Mouse (Mus musculus) C2C12 (cell line): ENCODE results near the gene Asb13. TPM values are rescaled to one million over a fixed set of nuclear protein-coding genes. Genes with fewer than 3 reads are reported as not detected.

Experiments
- H3K27me3 ChIP-seq: one replicate; pipeline ENCODE4 v1.6.1; 2011; ENCODE audit not compliant: control insufficient read depth, insufficient read depth, insufficient read length
- H3K36me3 ChIP-seq: one replicate; pipeline ENCODE4 v1.6.1; 2011; ENCODE audit not compliant: control insufficient read depth, insufficient read depth
- H3K4me3 ChIP-seq: one replicate; pipeline ENCODE4 v1.5.1; 2011; ENCODE audit warnings: mild to moderate bottlenecking, control low read depth; ENCODE audit not compliant: poor library complexity, insufficient read depth, severe bottlenecking
- H3K79me2 ChIP-seq: one replicate; pipeline ENCODE4 v1.6.1; 2011; ENCODE audit not compliant: control insufficient read depth, insufficient read depth
- H3K79me3 ChIP-seq: one replicate; pipeline ENCODE4 v1.6.1; 2011; ENCODE audit warnings: low read depth, control low read depth
- H3ac ChIP-seq: one replicate; pipeline ENCODE3; 2011; ENCODE audit warnings: low read depth; ENCODE audit not compliant: control insufficient read depth, insufficient read length
- CEBPB ChIP-seq: IDR thresholded peaks from one replicate; pipeline ENCODE4 v1.6.1; 2011; ENCODE audit warnings: low read depth, mild to moderate bottlenecking, control low read depth, moderate library complexity
- CTCF ChIP-seq: IDR thresholded peaks from one replicate; pipeline ENCODE4 v1.5.1; 2011; ENCODE audit not compliant: control insufficient read depth, insufficient read depth, insufficient read length
- FOSL1 ChIP-seq: IDR thresholded peaks from one replicate; pipeline ENCODE4 v1.8.0; 2011; ENCODE audit warnings: mild to moderate bottlenecking, low read length; ENCODE audit not compliant: poor library complexity, insufficient read depth, severe bottlenecking
- MAX ChIP-seq: IDR thresholded peaks from one replicate; pipeline ENCODE4 v1.6.1; 2011; ENCODE audit warnings: mild to moderate bottlenecking, control low read depth
- MYOD1 ChIP-seq: IDR thresholded peaks from one replicate; pipeline ENCODE4 v1.6.1; 2011; ENCODE audit warnings: low read depth; ENCODE audit not compliant: control insufficient read depth, insufficient read length
- MYOG ChIP-seq: IDR thresholded peaks from one replicate; pipeline ENCODE4 v1.6.1; 2011; ENCODE audit not compliant: control insufficient read depth, insufficient read length; ENCODE audit errors: extremely low read depth
- USF1 ChIP-seq: IDR thresholded peaks from one replicate; pipeline ENCODE4 v1.6.1; 2011; ENCODE audit warnings: low read depth, mild to moderate bottlenecking, control low read depth, moderate library complexity
- polyA plus RNA-seq: library from polyadenylated mRNA; unstranded; fragments of >200 nt; fragmentation: generic; extraction: Trizol; gene quantifications from one replicate; pipeline ENCODE4 v1.2.1, GENCODE M21; 2012; ENCODE audit warnings: missing spikeins

Asb13 gene
- polyA plus RNA-seq, 1 experiment: 1.8 TPM

DNA sequence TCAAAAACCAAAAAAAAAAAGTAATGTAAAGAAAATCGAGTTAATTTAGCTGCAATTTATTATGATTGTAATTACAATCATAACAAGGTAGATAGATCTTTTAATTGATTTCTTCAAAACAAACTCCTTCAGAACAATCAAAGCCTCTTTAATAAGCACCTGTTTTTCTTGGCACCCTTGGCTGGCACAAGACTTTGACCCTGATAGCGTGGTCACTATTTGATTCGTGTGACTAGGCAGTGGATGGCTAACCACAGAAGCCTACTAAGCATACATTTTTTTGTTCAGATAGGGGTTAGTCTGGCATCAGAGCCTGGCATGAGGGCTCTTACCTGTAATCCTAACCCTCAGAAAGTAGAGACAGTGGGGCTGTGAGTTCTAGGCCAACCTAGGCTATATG, 1.2 kb downstream of the Asb13 start:
- H3ac ChIP-seq: no peak overlapping the region
- H3K79me3 ChIP-seq: no peaks in the 10 kb centered on the region
- H3K4me3 ChIP-seq: no peak overlapping the region
- H3K27me3 ChIP-seq: no peaks in the 10 kb centered on the region
- H3K79me2 ChIP-seq: no peaks in the 10 kb centered on the region
- TF ChIP-seq FOSL1 (no peak), CTCF (no peak), USF1 (no peak), MYOG (no peak), MAX (no peak), MYOD1 (no peak)
- no peaks in the 10 kb centered on the region for H3K36me3 ChIP-seq

GRCm38 (mm10) chr13:3636797-3637196, 3.0 kb downstream of the Asb13 start:
- H3K27me3 ChIP-seq: no peaks in the 10 kb centered on the region
- no peaks in the 10 kb centered on the region for H3K79me2 ChIP-seq

GRCm38 (mm10) chr13:3642049-3642448, 8.2 kb downstream of the Asb13 start:
- no peaks in the 10 kb centered on the region for H3K36me3 ChIP-seq
- no peak overlapping the region for H3ac ChIP-seq
- H3K79me2 ChIP-seq: no peaks in the 10 kb centered on the region
- no peak for TF ChIP-seq CTCF
- TF ChIP-seq MAX: no peak
- no peak for TF ChIP-seq USF1
- no peak for TF ChIP-seq MYOG
- no peak for TF ChIP-seq CEBPB
- TF ChIP-seq MYOD1: no peak
- TF ChIP-seq FOSL1: no peak
- H3K4me3 ChIP-seq: no peak overlapping the region
- H3K79me3 ChIP-seq: no peaks in the 10 kb centered on the region
- H3K27me3 ChIP-seq: no peaks in the 10 kb centered on the region

More at GRCm38 (mm10) chr13:3636797-3637196, 3.0 kb downstream of the Asb13 start:
- no peak for TF ChIP-seq MYOD1
- no peak for TF ChIP-seq CTCF
- no peak for TF ChIP-seq MYOG
- TF ChIP-seq CEBPB: no peak
- Histone ChIP-seq H3ac (no peak overlapping the region), H3K36me3 (no peaks in the 10 kb centered on the region), H3K79me3 (no peaks in the 10 kb centered on the region), H3K4me3 (no peak overlapping the region)

DNA sequence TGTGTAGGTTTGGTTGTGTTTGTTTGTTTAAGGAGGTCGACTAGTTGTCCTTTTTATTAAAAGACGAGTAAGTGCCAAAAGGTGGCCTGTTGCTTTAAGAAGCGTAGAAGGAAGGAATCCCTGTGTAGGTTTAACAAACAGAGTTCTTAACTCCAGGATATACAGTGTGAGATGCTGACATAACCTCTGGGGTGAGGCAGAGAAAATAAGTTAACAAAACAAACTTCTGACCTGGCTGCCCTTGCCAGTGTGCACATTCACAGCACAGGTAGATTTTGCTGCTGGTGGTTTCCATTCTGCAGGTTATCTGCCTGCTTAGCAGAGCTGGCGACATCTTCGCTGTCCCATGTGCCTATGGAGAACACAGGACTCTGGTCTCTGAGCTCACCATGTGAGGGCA, 8.7 kb downstream of the Asb13 start:
- no peaks in the 10 kb centered on the region for H3K27me3 ChIP-seq
- TF ChIP-seq MAX (no peak), MYOG (no peak), CTCF (no peak), FOSL1 (no peak), CEBPB (no peak), USF1 (no peak), MYOD1 (no peak)
- H3ac ChIP-seq: no peak overlapping the region
- H3K36me3 ChIP-seq: no peaks in the 10 kb centered on the region
- no peaks in the 10 kb centered on the region for H3K79me3 ChIP-seq
- H3K79me2 ChIP-seq: no peaks in the 10 kb centered on the region
- H3K4me3 ChIP-seq: no peak overlapping the region

DNA sequence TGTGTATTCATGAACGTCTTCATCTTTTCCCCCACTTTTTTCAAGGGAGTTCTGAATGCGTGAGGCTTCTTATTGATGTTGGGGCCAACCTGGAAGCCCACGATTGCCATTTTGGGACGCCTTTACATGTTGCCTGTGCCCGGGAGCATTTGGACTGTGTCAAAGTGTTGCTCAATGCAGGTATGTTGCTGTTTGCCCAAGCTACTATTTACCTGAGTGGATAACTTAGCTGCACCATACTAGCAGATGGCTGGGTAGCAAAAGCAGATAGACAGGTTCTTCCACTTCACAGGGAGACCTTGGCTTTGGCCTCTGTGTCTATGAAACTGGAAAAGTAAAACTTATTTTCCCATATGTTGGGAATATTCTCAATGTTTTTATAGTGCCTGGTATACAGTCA, 11.0 kb downstream of the Asb13 start:
- no peak overlapping the region for H3ac ChIP-seq
- H3K79me2 ChIP-seq: no peaks in the 10 kb centered on the region
- H3K27me3 ChIP-seq: no peaks in the 10 kb centered on the region
- no peaks in the 10 kb centered on the region for H3K79me3 ChIP-seq
- no peak overlapping the region for H3K4me3 ChIP-seq
- H3K36me3 ChIP-seq: no peaks in the 10 kb centered on the region
- TF ChIP-seq MYOD1 (no peak), MYOG (no peak), FOSL1 (no peak), CTCF (no peak), CEBPB (no peak), USF1 (no peak), MAX (no peak)

DNA sequence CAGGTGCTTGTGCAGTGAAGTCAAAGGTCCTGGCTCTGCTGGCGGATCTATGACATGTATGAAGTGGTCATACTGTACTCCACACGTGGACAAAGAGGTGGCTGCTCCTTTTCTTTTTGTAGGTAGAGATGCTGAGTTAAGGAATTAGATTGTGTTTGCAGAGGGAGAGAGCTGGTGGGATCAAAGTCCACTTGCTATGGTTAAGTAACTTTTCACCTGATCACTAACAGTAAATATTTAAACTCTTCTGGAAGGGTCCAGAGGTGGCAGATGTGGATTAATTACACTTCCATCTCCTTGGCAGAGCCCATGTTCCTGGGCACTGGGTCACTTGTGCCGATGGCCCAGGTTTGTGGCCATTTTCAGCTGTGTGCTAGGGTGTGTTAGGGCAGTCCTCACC, 12.1 kb downstream of the Asb13 start:
- H3ac ChIP-seq: no peak overlapping the region
- H3K36me3 ChIP-seq: no peaks in the 10 kb centered on the region
- H3K79me3 ChIP-seq: no peaks in the 10 kb centered on the region
- H3K4me3 ChIP-seq: no peak overlapping the region
- H3K79me2 ChIP-seq: no peaks in the 10 kb centered on the region
- no peak for TF ChIP-seq MAX
- TF ChIP-seq MYOG: no peak
- no peak for TF ChIP-seq MYOD1
- TF ChIP-seq FOSL1: no peak
- no peaks in the 10 kb centered on the region for H3K27me3 ChIP-seq
